Mouse (Mus musculus): ENCODE measurements around the gene Ndufaf5. TPM values are rescaled to one million over a fixed set of nuclear protein-coding genes. Genes with fewer than 3 reads are reported as not detected.

The Ndufaf5 gene
- total RNA-seq, 2 experiments from 2014 or later: 50.1 to 55.1 TPM

Other genes starting within 250 kb of the Ndufaf5 start
- gene Tasp1, start 103.8 kb upstream of the Ndufaf5 start, total RNA-seq (2021): 10 to 100 TPM; 22.9 to 23.5 TPM
- not detected for gene Gm17374, start 18.6 kb upstream of the Ndufaf5 start, total RNA-seq (2021)
- gene Esf1, start 85 bp upstream of the Ndufaf5 start, total RNA-seq (2021): 10 to 100 TPM; 18.7 to 19.3 TPM
- not detected for gene Sel1l2, start 219.1 kb downstream of the Ndufaf5 start, total RNA-seq (2021)
- 100 to 1,000 TPM in 1 of 2 experiments, 10 to 100 TPM in 1; 99.1 to 108 TPM for gene Macrod2, start 224.7 kb downstream of the Ndufaf5 start, total RNA-seq (2021)